Mouse (Mus musculus): Measurements from ENCODE around the gene Tnfrsf11a. TPM values are rescaled to one million over a fixed set of nuclear protein-coding genes. Genes with fewer than 3 reads are reported as not detected.
A peak's percentile ranks its signal among the peaks of the same experiment; 100 is the strongest.

The Tnfrsf11a gene
- polyA plus RNA-seq, 1 experiment from 2014 or later: 1.0 TPM

GRCm38 (mm10) chr1:105781391-105782146 is 1.1 kb downstream of the Tnfrsf11a start:
- ATAC-seq (ENCODE audit: low FRiP score): no peak
- no peak for DNase-seq (ENCODE audit: low spot score)
- Histone ChIP-seq H3K4me3 (replicated peaks; ENCODE audit: low read length) (peak overlapping the region; percentile 59), H3K4me2 (replicated peaks) (peak overlapping the region; percentile 98), H3K27ac (no peak overlapping the region), H3K4me1 (replicated peaks; ENCODE audit: control insufficient read depth, insufficient read depth, low read length) (peaks cover 5% of the 10 kb centered on the region; the same call in 1 of the 2 replicates), H3K9me3 (ENCODE audit: control insufficient read depth, low read length) (no peaks in the 10 kb centered on the region), H3K36me3 (replicated peaks; ENCODE audit: control insufficient read depth, insufficient read depth) (no peaks in the 10 kb centered on the region), H3K27me3 (ENCODE audit: control insufficient read depth, insufficient read depth, low read length) (peaks cover 28% of the 10 kb centered on the region), H3K9ac (no peak overlapping the region)
- 46% methylated on average over 12 of the region's 12 CpGs for WGBS

- no peaks in the 10 kb centered on the region for H3K36me3 ChIP-seq (replicated peaks; ENCODE audit: control insufficient read depth, insufficient read depth)
- H3K4me1 ChIP-seq (replicated peaks; ENCODE audit: control insufficient read depth, insufficient read depth, low read length): peaks cover 5% of the 10 kb centered on the region; the same call in 1 of the 2 replicates
- no peaks in the 10 kb centered on the region for H3K9me3 ChIP-seq (ENCODE audit: control insufficient read depth, low read length)
- 79% methylated on average over 5 of the region's 5 CpGs for WGBS
- no peak for DNase-seq (ENCODE audit: low spot score)
- H3K9ac ChIP-seq: no peak overlapping the region
- H3K4me2 ChIP-seq (replicated peaks): no peak overlapping the region
- H3K27ac ChIP-seq: no peak overlapping the region
- no peak for ATAC-seq (ENCODE audit: low FRiP score)
- no peak overlapping the region for H3K4me3 ChIP-seq (replicated peaks; ENCODE audit: low read length)
- H3K27me3 ChIP-seq (ENCODE audit: control insufficient read depth, insufficient read depth, low read length): peaks cover 28% of the 10 kb centered on the region
Measured at GRCm38 (mm10) chr1:105784257-105785016, 3.9 kb downstream of the Tnfrsf11a start.

- no peak for ATAC-seq (ENCODE audit: low FRiP score)
- 88% methylated on average over 4 of the region's 4 CpGs for WGBS
Measured at GRCm38 (mm10) chr1:105785146-105785545, 4.6 kb downstream of the Tnfrsf11a start.

GRCm38 (mm10) chr1:105786731-105787357 is 6.3 kb downstream of the Tnfrsf11a start:
- Histone ChIP-seq H3K4me2 (replicated peaks) (no peak overlapping the region), H3K27me3 (ENCODE audit: control insufficient read depth, insufficient read depth, low read length) (peaks cover 7% of the 10 kb centered on the region), H3K9me3 (ENCODE audit: control insufficient read depth, low read length) (no peaks in the 10 kb centered on the region), H3K9ac (no peak overlapping the region), H3K27ac (no peak overlapping the region), H3K4me3 (replicated peaks; ENCODE audit: low read length) (no peak overlapping the region), H3K36me3 (replicated peaks; ENCODE audit: control insufficient read depth, insufficient read depth) (no peaks in the 10 kb centered on the region), H3K4me1 (replicated peaks; ENCODE audit: control insufficient read depth, insufficient read depth, low read length) (no peaks in the 10 kb centered on the region)
- ATAC-seq (ENCODE audit: low FRiP score): no peak
- 78% methylated on average over 6 of the region's 6 CpGs for WGBS
- DNase-seq (ENCODE audit: low spot score): no peak

More at GRCm38 (mm10) chr1:105785146-105785545, 4.6 kb downstream of the Tnfrsf11a start:
- Histone ChIP-seq H3K4me2 (replicated peaks) (no peak overlapping the region), H3K27ac (no peak overlapping the region), H3K4me1 (replicated peaks; ENCODE audit: control insufficient read depth, insufficient read depth, low read length) (peaks cover 2% of the 10 kb centered on the region; the same call in 1 of the 2 replicates), H3K27me3 (ENCODE audit: control insufficient read depth, insufficient read depth, low read length) (peaks cover 21% of the 10 kb centered on the region), H3K4me3 (replicated peaks; ENCODE audit: low read length) (no peak overlapping the region), H3K9ac (no peak overlapping the region), H3K36me3 (replicated peaks; ENCODE audit: control insufficient read depth, insufficient read depth) (no peaks in the 10 kb centered on the region), H3K9me3 (ENCODE audit: control insufficient read depth, low read length) (no peaks in the 10 kb centered on the region)
- no peak for DNase-seq (ENCODE audit: low spot score)

- no peak for DNase-seq (ENCODE audit: low spot score)
- Histone ChIP-seq H3K27ac (no peak overlapping the region), H3K4me2 (replicated peaks) (no peak overlapping the region), H3K4me1 (replicated peaks; ENCODE audit: control insufficient read depth, insufficient read depth, low read length) (no peaks in the 10 kb centered on the region), H3K4me3 (replicated peaks; ENCODE audit: low read length) (no peak overlapping the region), H3K9me3 (ENCODE audit: control insufficient read depth, low read length) (no peaks in the 10 kb centered on the region), H3K27me3 (ENCODE audit: control insufficient read depth, insufficient read depth, low read length) (no peaks in the 10 kb centered on the region), H3K36me3 (replicated peaks; ENCODE audit: control insufficient read depth, insufficient read depth) (no peaks in the 10 kb centered on the region), H3K9ac (no peak overlapping the region)
- 94% methylated on average over 3 of the region's 3 CpGs for WGBS
- no peak for ATAC-seq (ENCODE audit: low FRiP score)
Measured at GRCm38 (mm10) chr1:105790103-105790502, 9.6 kb downstream of the Tnfrsf11a start.

- no peak for ATAC-seq (ENCODE audit: low FRiP score)
- H3K9ac ChIP-seq: no peak overlapping the region
- H3K36me3 ChIP-seq (replicated peaks; ENCODE audit: control insufficient read depth, insufficient read depth): no peaks in the 10 kb centered on the region
- no peak overlapping the region for H3K4me3 ChIP-seq (replicated peaks; ENCODE audit: low read length)
- 0 out of 2 replicates have a peak, but pooled peaks cover 5% of the 10 kb centered on the region for H3K9me3 ChIP-seq (ENCODE audit: control insufficient read depth, low read length)
- no peak overlapping the region for H3K4me2 ChIP-seq (replicated peaks)
- WGBS: 91% methylated on average over 6 of the region's 6 CpGs
- H3K27me3 ChIP-seq (ENCODE audit: control insufficient read depth, insufficient read depth, low read length): no peaks in the 10 kb centered on the region
- H3K4me1 ChIP-seq (replicated peaks; ENCODE audit: control insufficient read depth, insufficient read depth, low read length): no peaks in the 10 kb centered on the region
- DNase-seq (ENCODE audit: low spot score): no peak
- no peak overlapping the region for H3K27ac ChIP-seq
Measured at GRCm38 (mm10) chr1:105794670-105795069, 14.2 kb downstream of the Tnfrsf11a start.

GRCm38 (mm10) chr1:105795705-105796104 is 15.2 kb downstream of the Tnfrsf11a start:
- DNase-seq (ENCODE audit: low spot score) (no peak), ATAC-seq (ENCODE audit: low FRiP score) (no peak)
- Histone ChIP-seq H3K36me3 (replicated peaks; ENCODE audit: control insufficient read depth, insufficient read depth) (no peaks in the 10 kb centered on the region), H3K4me1 (replicated peaks; ENCODE audit: control insufficient read depth, insufficient read depth, low read length) (no peaks in the 10 kb centered on the region), H3K9ac (no peak overlapping the region), H3K4me3 (replicated peaks; ENCODE audit: low read length) (no peak overlapping the region), H3K4me2 (replicated peaks) (no peak overlapping the region), H3K27ac (no peak overlapping the region), H3K27me3 (ENCODE audit: control insufficient read depth, insufficient read depth, low read length) (no peaks in the 10 kb centered on the region), H3K9me3 (ENCODE audit: control insufficient read depth, low read length) (0 out of 2 replicates have a peak, but pooled peaks cover 5% of the 10 kb centered on the region)
- WGBS: 90% methylated on average over 4 of the region's 4 CpGs

- Histone ChIP-seq H3K36me3 (replicated peaks; ENCODE audit: control insufficient read depth, insufficient read depth) (no peaks in the 10 kb centered on the region), H3K9me3 (ENCODE audit: control insufficient read depth, low read length) (0 out of 2 replicates have a peak, but pooled peaks cover 5% of the 10 kb centered on the region), H3K9ac (no peak overlapping the region), H3K27ac (no peak overlapping the region), H3K27me3 (ENCODE audit: control insufficient read depth, insufficient read depth, low read length) (no peaks in the 10 kb centered on the region), H3K4me3 (replicated peaks; ENCODE audit: low read length) (no peak overlapping the region), H3K4me1 (replicated peaks; ENCODE audit: control insufficient read depth, insufficient read depth, low read length) (no peaks in the 10 kb centered on the region), H3K4me2 (replicated peaks) (no peak overlapping the region)
- DNase-seq (ENCODE audit: low spot score) (no peak), ATAC-seq (ENCODE audit: low FRiP score) (no peak)
- 92% methylated on average over 6 of the region's 6 CpGs for WGBS
Measured at GRCm38 (mm10) chr1:105800570-105800969, 20.1 kb downstream of the Tnfrsf11a start.

GRCm38 (mm10) chr1:105801252-105801651 is 20.7 kb downstream of the Tnfrsf11a start:
- no peak for ATAC-seq (ENCODE audit: low FRiP score)
- H3K4me3 ChIP-seq (replicated peaks; ENCODE audit: low read length): no peak overlapping the region
- H3K36me3 ChIP-seq (replicated peaks; ENCODE audit: control insufficient read depth, insufficient read depth): no peaks in the 10 kb centered on the region
- no peak for DNase-seq (ENCODE audit: low spot score)
- H3K27ac ChIP-seq: no peak overlapping the region
- no peaks in the 10 kb centered on the region for H3K9me3 ChIP-seq (ENCODE audit: control insufficient read depth, low read length)
- no peak overlapping the region for H3K4me2 ChIP-seq (replicated peaks)
- no peaks in the 10 kb centered on the region for H3K27me3 ChIP-seq (ENCODE audit: control insufficient read depth, insufficient read depth, low read length)
- H3K9ac ChIP-seq: no peak overlapping the region
- H3K4me1 ChIP-seq (replicated peaks; ENCODE audit: control insufficient read depth, insufficient read depth, low read length): no peaks in the 10 kb centered on the region

All from hindbrain, embryonic 14.5 days (tissue).